Mouse (Mus musculus): ENCODE measurements around the gene Necab3.

DNA sequence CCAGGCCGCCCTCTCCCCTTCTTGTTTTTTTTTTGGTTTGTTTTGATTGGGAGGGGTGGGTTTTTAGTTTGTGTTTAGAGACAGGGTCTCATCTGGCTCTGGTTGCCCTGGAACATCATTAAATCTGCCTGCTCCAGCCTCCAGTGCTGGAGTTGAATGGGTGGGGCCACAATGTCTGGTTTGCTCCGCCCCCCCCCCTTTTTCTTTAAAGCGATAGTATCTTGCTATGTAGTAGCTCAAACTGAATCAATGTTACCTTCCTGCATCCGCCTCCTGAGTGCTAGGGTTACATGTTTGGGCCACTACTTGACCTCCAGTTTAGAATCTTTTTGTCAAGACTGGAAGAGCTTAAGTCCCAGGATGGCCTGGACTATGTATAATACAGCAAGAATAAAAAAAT, 12.6 kb upstream of the Necab3 start:
- TF ChIP-seq POLR2A (IDR thresholded peaks at IDR 0.05; ENCODE audit: borderline replicate concordance, insufficient read depth, low read length), result no peak
- no peak for TF ChIP-seq CTCF (IDR thresholded peaks at IDR 0.05; ENCODE audit: borderline replicate concordance, insufficient read depth, low read depth, low read length)
